Mouse (Mus musculus) activated CD4-positive, CD25-positive, alpha-beta regulatory T cell, adult 9 weeks (primary cell): ENCODE measurements around the gene Gtf2h5. TPM values are rescaled to one million over a fixed set of nuclear protein-coding genes. Genes with fewer than 3 reads are reported as not detected.

ENCODE experiments used
- polyA plus RNA-seq: library from polyadenylated mRNA; unstranded; fragments of 100-300 nt; shearing (Covaris generic); gene quantifications from one replicate; pipeline ENCODE4 v1.2.1, GENCODE M21; 2017

The Gtf2h5 gene
- 93.8 TPM for polyA plus RNA-seq

GRCm38 (mm10) chr17:6079287-6080122 is at the start of gene Gtf2h5, which contains the start of gene Serac1:
TSS of gene Gtf2h5 (plus strand) at chr17:6079786.
TSS of gene Serac1 (minus strand) at chr17:6079741.

GRCm38 (mm10) chr17:6106361-6107014 is 26.9 kb downstream of the Gtf2h5 start, which contains the start of gene Tulp4:
TSS of gene Tulp4 (plus strand) at chr17:6106437.

Other genes with a start within 250 kb of the Gtf2h5 start
- gene Snx9, start 238.5 kb upstream of the Gtf2h5 start, polyA plus RNA-seq = 6.8 TPM
- gene Synj2, start 138.5 kb upstream of the Gtf2h5 start, polyA plus RNA-seq = 20.6 TPM
- gene Serac1, start within 50 bp of the Gtf2h5 start, polyA plus RNA-seq = 2.2 TPM
- 68.3 TPM for gene Tulp4, start 26.7 kb downstream of the Gtf2h5 start, polyA plus RNA-seq
- gene Tmem181a, start 177.1 kb downstream of the Gtf2h5 start, polyA plus RNA-seq = 21.7 TPM
- gene Dynlt1a, start 237.7 kb downstream of the Gtf2h5 start, polyA plus RNA-seq = 10.1 TPM